Mouse (Mus musculus): ENCODE measurements around the gene Scaper. TPM values are rescaled to one million over a fixed set of nuclear protein-coding genes. Genes with fewer than 3 reads are reported as not detected.

Scaper gene
- polyA plus RNA-seq, 1 experiment from 2014 or later = 8.5 TPM

DNA sequence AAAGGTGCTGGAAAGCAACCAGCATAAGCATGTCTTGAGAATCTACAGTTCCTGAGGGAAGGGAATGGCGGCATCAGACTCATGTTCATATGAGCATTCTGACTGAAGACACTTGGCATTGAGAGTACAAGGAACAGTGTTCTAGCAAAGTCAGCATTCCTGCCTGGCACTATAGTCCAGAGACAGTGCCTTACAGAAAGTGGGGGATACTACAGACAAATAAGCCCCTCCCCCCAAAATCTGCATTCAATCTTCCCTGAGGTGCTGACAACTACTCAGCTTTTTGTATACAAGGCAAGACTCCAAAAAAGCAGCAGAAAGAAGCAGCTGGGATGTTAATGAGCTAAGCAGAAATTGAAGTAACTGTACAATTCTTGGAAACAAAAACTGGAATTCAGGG lies 59.9 kb downstream of the Scaper start:
- 69% methylated on average over 1 of the region's 1 CpGs for whole genome bisulfite sequencing
- Histone ChIP-seq H3K4me3 (replicated peaks) (no peak overlapping the region), H3K4me2 (replicated peaks) (no peak overlapping the region), H3K27me3 (replicated peaks) (no peaks in the 10 kb centered on the region), H3K27ac (no peak overlapping the region), H3K4me1 (replicated peaks) (no peaks in the 10 kb centered on the region), H3K9me3 (no peaks in the 10 kb centered on the region), H3K9ac (no peak overlapping the region), H3K36me3 (no peaks in the 10 kb centered on the region)
- no peak for ATAC-seq

GRCm38 (mm10) chr9:55789442-55789841 lies 148.5 kb downstream of the Scaper start:
- H3K9ac ChIP-seq = no peak overlapping the region
- H3K4me2 ChIP-seq (replicated peaks) = no peak overlapping the region
- no peaks in the 10 kb centered on the region for H3K27me3 ChIP-seq (replicated peaks)
- H3K9me3 ChIP-seq = no peaks in the 10 kb centered on the region
- WGBS = 83% methylated on average over 8 of the region's 8 CpGs
- H3K36me3 ChIP-seq = no peaks in the 10 kb centered on the region
- H3K27ac ChIP-seq = no peak overlapping the region
- H3K4me3 ChIP-seq (replicated peaks) = no peak overlapping the region
- no peaks in the 10 kb centered on the region for H3K4me1 ChIP-seq (replicated peaks)
- no peak for ATAC-seq

DNA sequence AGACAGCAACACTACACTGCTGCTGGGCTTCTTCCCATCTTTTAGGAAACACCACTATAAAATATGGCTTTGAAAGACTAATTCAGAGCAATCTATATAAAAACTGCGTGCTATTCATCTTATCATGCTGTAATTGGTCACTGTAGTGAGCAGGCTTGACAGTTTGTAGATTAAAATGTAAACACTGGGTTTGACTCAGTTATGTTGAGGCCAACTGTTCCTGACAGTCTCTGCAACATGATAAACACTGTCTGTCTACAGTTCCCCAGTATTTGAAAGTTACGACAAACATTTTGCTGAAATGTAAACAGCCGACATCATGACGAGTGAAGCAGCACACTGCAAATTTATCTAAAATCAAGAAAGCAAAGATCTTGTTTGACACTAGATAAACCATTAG lies 225.9 kb downstream of the Scaper start:
- no peak overlapping the region for H3K4me3 ChIP-seq (replicated peaks)
- no peaks in the 10 kb centered on the region for H3K4me1 ChIP-seq (replicated peaks)
- no peaks in the 10 kb centered on the region for H3K9me3 ChIP-seq
- H3K4me2 ChIP-seq (replicated peaks) = no peak overlapping the region
- H3K36me3 ChIP-seq = no peaks in the 10 kb centered on the region
- H3K27ac ChIP-seq = no peak overlapping the region
- WGBS = 16% methylated on average over 4 of the region's 4 CpGs
- ATAC-seq = peak; percentile 70
- no peak overlapping the region for H3K9ac ChIP-seq
- no peaks in the 10 kb centered on the region for H3K27me3 ChIP-seq (replicated peaks)

GRCm38 (mm10) chr9:55710553-55710952 lies 227.4 kb downstream of the Scaper start:
- 91% methylated on average over 5 of the region's 5 CpGs for WGBS

DNA sequence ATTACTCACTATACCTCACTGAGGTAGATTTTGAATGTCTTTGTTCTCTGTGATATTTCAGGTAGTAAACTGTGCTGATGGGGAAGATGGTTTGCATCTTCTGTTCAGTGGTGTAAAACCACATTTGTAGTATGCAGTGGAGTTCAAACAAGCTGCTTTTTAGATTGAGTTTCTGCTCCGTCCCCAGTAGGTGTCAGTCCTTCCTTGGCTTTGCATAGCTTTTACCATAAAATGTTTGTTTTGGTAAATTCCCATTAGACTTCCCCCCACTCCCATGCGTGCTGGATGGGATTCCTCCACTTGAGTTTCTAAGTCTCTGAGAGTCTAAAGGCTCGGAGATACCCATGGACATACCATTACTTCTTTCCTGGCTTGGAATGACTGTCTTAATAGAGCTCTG lies 231.3 kb downstream of the Scaper start:
- 55% methylated on average over 3 of the region's 3 CpGs for WGBS
- Histone ChIP-seq H3K4me1 (replicated peaks) (no peaks in the 10 kb centered on the region), H3K9me3 (no peaks in the 10 kb centered on the region), H3K9ac (no peak overlapping the region), H3K27me3 (replicated peaks) (no peaks in the 10 kb centered on the region), H3K27ac (no peak overlapping the region), H3K4me2 (replicated peaks) (no peak overlapping the region), H3K4me3 (replicated peaks) (no peak overlapping the region), H3K36me3 (no peaks in the 10 kb centered on the region)
- ATAC-seq = no peak

More at GRCm38 (mm10) chr9:55710553-55710952, 227.4 kb downstream of the Scaper start:
- Histone ChIP-seq H3K4me3 (replicated peaks) (no peak overlapping the region), H3K4me1 (replicated peaks) (no peaks in the 10 kb centered on the region), H3K4me2 (replicated peaks) (no peak overlapping the region), H3K27ac (no peak overlapping the region), H3K36me3 (no peaks in the 10 kb centered on the region), H3K9ac (no peak overlapping the region), H3K9me3 (no peaks in the 10 kb centered on the region), H3K27me3 (replicated peaks) (no peaks in the 10 kb centered on the region)
- no peak for ATAC-seq

GRCm38 (mm10) chr9:55695307-55695706 lies 242.6 kb downstream of the Scaper start:
- H3K27me3 ChIP-seq (replicated peaks) = no peaks in the 10 kb centered on the region
- 35% methylated on average over 1 of the region's 1 CpGs for WGBS
- no peak overlapping the region for H3K27ac ChIP-seq
- H3K4me2 ChIP-seq (replicated peaks) = no peak overlapping the region
- no peak overlapping the region for H3K4me3 ChIP-seq (replicated peaks)
- no peaks in the 10 kb centered on the region for H3K4me1 ChIP-seq (replicated peaks)
- H3K9me3 ChIP-seq = no peaks in the 10 kb centered on the region
- no peak for ATAC-seq
- H3K9ac ChIP-seq = no peak overlapping the region
- H3K36me3 ChIP-seq = no peaks in the 10 kb centered on the region

GRCm38 (mm10) chr9:55677099-55677498 lies 260.8 kb downstream of the Scaper start:
- Histone ChIP-seq H3K27ac (no peak overlapping the region), H3K9ac (no peak overlapping the region), H3K27me3 (replicated peaks) (no peaks in the 10 kb centered on the region), H3K9me3 (no peaks in the 10 kb centered on the region), H3K4me3 (replicated peaks) (no peak overlapping the region), H3K4me2 (replicated peaks) (no peak overlapping the region), H3K4me1 (replicated peaks) (no peaks in the 10 kb centered on the region), H3K36me3 (no peaks in the 10 kb centered on the region)
- ATAC-seq = no peak

- 87% methylated on average over 2 of the region's 2 CpGs for WGBS
- ATAC-seq = no peak
- no peak overlapping the region for H3K4me3 ChIP-seq (replicated peaks)
- no peaks in the 10 kb centered on the region for H3K36me3 ChIP-seq
- no peaks in the 10 kb centered on the region for H3K9me3 ChIP-seq
- H3K27me3 ChIP-seq (replicated peaks) = no peaks in the 10 kb centered on the region
- no peak overlapping the region for H3K9ac ChIP-seq
- no peak overlapping the region for H3K27ac ChIP-seq
- H3K4me2 ChIP-seq (replicated peaks) = no peak overlapping the region
- no peaks in the 10 kb centered on the region for H3K4me1 ChIP-seq (replicated peaks)
Measured at GRCm38 (mm10) chr9:55646444-55646843, 291.5 kb downstream of the Scaper start.

- Histone ChIP-seq H3K4me1 (replicated peaks) (no peaks in the 10 kb centered on the region), H3K9ac (no peak overlapping the region), H3K9me3 (no peaks in the 10 kb centered on the region), H3K27ac (no peak overlapping the region), H3K27me3 (replicated peaks) (no peaks in the 10 kb centered on the region), H3K36me3 (no peaks in the 10 kb centered on the region), H3K4me2 (replicated peaks) (no peak overlapping the region), H3K4me3 (replicated peaks) (no peak overlapping the region)
- ATAC-seq = no peak
- WGBS = 83% methylated on average over 5 of the region's 5 CpGs
Measured at GRCm38 (mm10) chr9:55626990-55627389, 310.9 kb downstream of the Scaper start.

- Histone ChIP-seq H3K27me3 (replicated peaks) (no peaks in the 10 kb centered on the region), H3K4me3 (replicated peaks) (no peak overlapping the region), H3K9ac (no peak overlapping the region), H3K9me3 (no peaks in the 10 kb centered on the region), H3K36me3 (no peaks in the 10 kb centered on the region), H3K4me2 (replicated peaks) (no peak overlapping the region), H3K27ac (no peak overlapping the region), H3K4me1 (replicated peaks) (no peaks in the 10 kb centered on the region)
- ATAC-seq = no peak
- 75% methylated on average over 3 of the region's 3 CpGs for WGBS
Measured at GRCm38 (mm10) chr9:55614711-55615110, 323.2 kb downstream of the Scaper start.

GRCm38 (mm10) chr9:55609751-55610150 lies 328.2 kb downstream of the Scaper start:
- no peaks in the 10 kb centered on the region for H3K9me3 ChIP-seq
- no peak overlapping the region for H3K9ac ChIP-seq
- no peaks in the 10 kb centered on the region for H3K4me1 ChIP-seq (replicated peaks)
- no peak for ATAC-seq
- no peak overlapping the region for H3K4me3 ChIP-seq (replicated peaks)
- no peak overlapping the region for H3K4me2 ChIP-seq (replicated peaks)
- 50% methylated on average over 4 of the region's 4 CpGs for WGBS
- H3K27ac ChIP-seq = no peak overlapping the region
- no peaks in the 10 kb centered on the region for H3K27me3 ChIP-seq (replicated peaks)
- no peaks in the 10 kb centered on the region for H3K36me3 ChIP-seq

- no peak overlapping the region for H3K4me3 ChIP-seq (replicated peaks)
- no peaks in the 10 kb centered on the region for H3K36me3 ChIP-seq
- H3K4me1 ChIP-seq (replicated peaks) = no peaks in the 10 kb centered on the region
- no peak overlapping the region for H3K27ac ChIP-seq
- no peak for ATAC-seq
- no peaks in the 10 kb centered on the region for H3K9me3 ChIP-seq
- no peak overlapping the region for H3K4me2 ChIP-seq (replicated peaks)
- 33% methylated on average over 7 of the region's 7 CpGs for WGBS
- H3K27me3 ChIP-seq (replicated peaks) = no peaks in the 10 kb centered on the region
- H3K9ac ChIP-seq = no peak overlapping the region
Measured at GRCm38 (mm10) chr9:55608701-55609531, 329.0 kb downstream of the Scaper start.

GRCm38 (mm10) chr9:55598594-55598993 lies 339.3 kb downstream of the Scaper start:
- Histone ChIP-seq H3K36me3 (no peaks in the 10 kb centered on the region), H3K27ac (no peak overlapping the region), H3K9ac (no peak overlapping the region), H3K4me1 (replicated peaks) (no peaks in the 10 kb centered on the region), H3K4me3 (replicated peaks) (no peak overlapping the region), H3K27me3 (replicated peaks) (no peaks in the 10 kb centered on the region), H3K4me2 (replicated peaks) (no peak overlapping the region), H3K9me3 (no peaks in the 10 kb centered on the region)
- no peak for ATAC-seq
